Mouse (Mus musculus) A20 (cell line): Measurements from ENCODE around the gene Crybg2.
A peak's percentile ranks its signal among the peaks of the same experiment; 100 is the strongest.

Experiments
- DNase-seq: peaks from one replicate; pipeline ENCODE4 v3.0.0-alpha.2; 2011; ENCODE audit warnings: low read depth, low spot score

Gene Crybg2

GRCm38 (mm10) chr4:134120192-134120805, 59.7 kb downstream of the Crybg2 start:
- peak; percentile 39 for DNase-seq

- no peak for DNase-seq
Observed at GRCm38 (mm10) chr4:134120916-134121315, 60.3 kb downstream of the Crybg2 start.

DNA sequence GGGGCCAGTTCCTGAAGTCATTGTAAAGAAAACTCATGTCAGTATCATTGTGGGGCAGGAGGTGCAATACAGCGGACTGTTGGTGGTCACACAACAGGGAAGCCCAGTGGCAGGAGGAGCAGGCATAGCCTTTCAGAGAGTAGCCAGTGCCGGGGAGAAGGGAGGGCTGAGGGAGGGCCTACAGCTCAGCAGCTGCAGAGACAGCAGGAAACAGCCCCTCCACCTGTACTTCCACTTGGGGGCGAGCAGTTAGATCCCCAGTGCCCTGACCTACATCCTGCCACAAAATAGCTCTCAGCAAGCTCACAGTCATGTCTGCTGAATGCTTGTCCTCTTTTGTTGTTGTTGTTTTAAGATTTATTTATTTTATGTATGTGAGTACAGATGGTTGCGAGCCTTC, 61.0 kb downstream of the Crybg2 start:
- DNase-seq: peak; percentile 68

DNA sequence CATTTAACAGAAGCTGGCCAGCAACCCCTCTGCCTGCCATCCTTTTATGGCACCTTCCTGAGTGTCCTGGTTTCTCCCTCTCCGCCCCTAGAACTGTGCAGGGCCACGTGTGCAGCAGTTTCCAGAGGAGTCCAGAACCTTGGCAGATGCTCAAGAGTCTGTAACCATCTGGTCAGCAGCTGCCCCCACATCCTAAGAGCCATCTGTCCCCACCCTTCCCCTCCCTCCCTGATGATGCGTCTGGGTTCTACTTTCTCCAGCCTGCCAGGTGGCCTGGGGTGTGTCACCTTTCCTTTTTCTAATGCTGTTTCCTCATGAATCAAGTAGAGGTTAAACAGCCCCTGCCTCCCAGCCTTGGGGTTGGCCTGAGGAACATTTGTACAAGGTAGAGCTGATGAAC, 61.7 kb downstream of the Crybg2 start:
- DNase-seq: peak; percentile 41

GRCm38 (mm10) chr4:134123147-134123546, 62.5 kb downstream of the Crybg2 start:
- DNase-seq: no peak

GRCm38 (mm10) chr4:134123680-134124551, 63.3 kb downstream of the Crybg2 start:
- DNase-seq: peak; percentile 72

- no peak for DNase-seq
Observed at GRCm38 (mm10) chr4:134125383-134126060, 64.9 kb downstream of the Crybg2 start.

DNA sequence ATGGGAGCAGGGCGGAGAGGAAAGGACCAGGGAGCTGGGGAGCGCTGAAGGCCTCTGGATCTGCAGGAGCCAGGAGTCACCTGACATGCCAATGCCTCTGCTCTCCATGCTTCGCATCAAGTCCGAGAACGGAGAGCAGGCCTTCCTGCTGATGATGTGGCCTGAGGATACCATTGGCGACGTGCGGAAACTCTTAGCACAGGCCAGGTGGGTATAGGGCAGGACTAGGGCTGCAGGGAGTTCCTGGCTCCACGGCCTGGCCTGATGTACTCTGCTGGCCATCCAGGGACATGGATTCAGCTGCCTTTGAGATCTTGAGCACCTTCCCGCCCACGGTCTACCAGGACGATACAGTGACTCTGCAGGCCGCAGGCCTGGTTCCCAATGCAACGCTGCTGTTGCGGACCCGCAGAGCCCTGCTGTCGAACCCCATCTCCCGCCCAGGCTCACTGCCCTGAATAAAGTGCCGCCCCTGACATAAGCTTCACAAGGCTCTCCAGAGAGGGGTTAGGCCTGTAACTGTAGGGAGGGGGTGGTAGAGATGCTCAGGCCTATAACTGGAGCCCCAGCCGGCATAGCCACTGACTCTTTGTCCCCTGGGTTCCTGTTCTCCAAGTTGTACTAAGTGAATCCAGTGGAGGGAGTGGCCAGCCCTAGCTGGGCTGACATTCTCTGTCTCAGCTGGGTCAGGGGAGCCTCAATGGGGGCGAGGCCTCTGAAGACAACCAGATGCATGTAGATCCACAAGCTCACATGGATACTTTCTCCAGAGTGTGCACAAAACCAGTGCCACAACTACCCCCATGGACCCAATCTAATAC, 65.9 kb downstream of the Crybg2 start:
- DNase-seq: no peak

GRCm38 (mm10) chr4:134127121-134127455, 66.5 kb downstream of the Crybg2 start:
- DNase-seq: no peak

DNA sequence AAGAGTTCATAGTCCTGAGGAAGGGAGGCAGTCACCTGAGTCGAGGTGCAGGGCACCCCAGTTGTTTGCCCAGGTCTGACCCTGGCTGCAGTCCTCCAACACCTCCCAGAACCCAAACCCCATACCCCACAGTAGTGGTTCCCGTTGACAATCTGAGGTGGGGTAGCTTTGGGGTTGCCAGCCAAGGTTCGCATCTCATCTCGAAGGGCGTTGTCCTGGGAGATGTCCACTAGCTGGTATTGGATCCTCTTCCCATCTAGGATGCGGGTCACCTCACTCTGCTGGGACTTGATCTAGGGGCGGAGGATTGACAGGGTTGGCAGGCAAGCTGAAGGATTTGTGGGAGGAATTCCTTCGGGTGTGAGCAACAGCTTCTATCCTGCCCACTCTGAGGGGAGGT, 67.2 kb downstream of the Crybg2 start:
- no peak for DNase-seq

- DNase-seq: peak; percentile 92
Observed at GRCm38 (mm10) chr4:134128221-134128982, 67.8 kb downstream of the Crybg2 start, which contains the start of gene Sh3bgrl3. Gene Sh3bgrl3, minus strand, starts transcription at chr4:134128789.

DNA sequence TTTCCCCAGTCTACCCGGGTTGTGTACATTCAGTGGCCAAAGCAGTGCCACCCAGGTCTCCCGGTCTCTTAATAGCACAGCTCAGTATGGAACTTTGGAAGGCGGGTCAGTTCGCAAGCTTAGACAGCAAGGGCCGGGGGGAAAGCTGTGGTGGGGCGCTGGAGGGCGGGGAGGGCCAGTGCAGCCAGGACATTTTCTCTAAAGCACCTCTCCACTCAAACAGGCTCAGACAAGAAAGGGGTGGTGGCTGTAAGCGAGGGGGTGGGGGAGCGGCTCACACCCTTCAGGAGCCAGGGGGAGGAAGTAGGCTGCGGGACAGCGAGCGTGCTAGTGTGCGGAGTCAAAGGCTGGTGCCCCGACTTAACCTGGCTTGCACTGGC, 68.4 kb downstream of the Crybg2 start:
- DNase-seq: no peak

- DNase-seq: no peak
Observed at GRCm38 (mm10) chr4:134129482-134129881, 68.9 kb downstream of the Crybg2 start.

GRCm38 (mm10) chr4:134132117-134132516, 71.5 kb downstream of the Crybg2 start:
- DNase-seq: no peak

- no peak for DNase-seq
Observed at GRCm38 (mm10) chr4:134132519-134133095, 72.0 kb downstream of the Crybg2 start.

DNA sequence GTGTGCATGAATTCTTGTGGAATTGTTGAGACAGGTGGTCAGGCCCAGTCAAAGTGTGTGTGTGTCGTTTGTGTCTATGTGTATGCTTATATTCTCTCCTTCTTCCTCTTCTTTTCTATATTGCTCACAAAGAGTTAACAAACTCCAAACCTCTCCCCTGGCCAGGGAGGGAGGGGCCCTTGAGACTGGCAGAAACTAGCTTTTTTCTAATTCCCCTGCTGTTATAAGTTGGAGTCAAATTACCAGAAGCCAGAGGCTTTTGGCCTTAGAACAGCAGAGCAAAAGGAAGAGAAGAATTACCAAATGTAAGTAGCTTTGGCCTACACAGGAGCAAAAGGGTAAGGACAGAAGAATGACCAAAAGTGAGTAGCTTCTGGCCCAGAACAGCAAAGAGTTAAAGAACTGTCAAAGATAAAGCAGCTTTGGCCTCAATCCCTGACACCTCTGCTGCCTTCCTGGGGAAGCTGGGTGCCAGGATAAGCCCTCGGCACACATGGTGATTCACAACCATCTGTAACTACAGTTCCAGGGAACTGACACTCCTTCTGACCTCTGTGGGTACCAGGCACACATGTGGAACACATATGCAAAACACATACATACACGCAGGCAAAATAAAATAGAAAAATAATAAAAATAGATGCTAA, 75.8 kb downstream of the Crybg2 start:
- no peak for DNase-seq

DNA sequence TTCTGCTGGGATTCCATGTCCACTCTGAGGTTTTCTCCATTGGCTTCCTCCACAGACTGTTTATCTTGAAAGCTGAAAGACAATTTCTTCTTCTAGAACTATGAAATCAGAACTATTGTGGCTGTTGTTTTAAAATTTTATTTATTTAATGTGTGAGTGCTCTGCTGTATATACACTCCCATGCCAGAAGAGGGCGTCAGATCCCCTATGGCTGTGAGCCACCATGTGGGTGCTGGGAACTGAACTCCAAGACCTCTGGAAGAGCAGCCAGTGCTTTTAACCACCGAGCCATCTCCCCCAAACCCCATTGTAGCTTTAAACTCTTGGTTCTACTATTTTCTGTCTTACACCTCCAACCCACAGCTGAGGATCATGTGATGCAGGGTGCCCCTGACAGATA, 78.2 kb downstream of the Crybg2 start:
- DNase-seq: peak; percentile 50
